Mouse (Mus musculus) left cerebral cortex, adult 6 months (tissue): ENCODE data around the gene Gm20890. TPM values are rescaled to one million over a fixed set of nuclear protein-coding genes. Genes with fewer than 3 reads are reported as not detected.

Experiments used
- long read RNA-seq, 2 experiments: library from polyadenylated mRNA; unstranded; transcript quantifications; one replicate each; pipeline ENCODE4 v2.0.0; 2019 to 2020
- polyA plus RNA-seq: library from polyadenylated mRNA; unstranded; fragments of <200 nt; fragmentation: Nextera tagmentation; gene quantifications from 2 replicates; pipeline ENCODE4 v1.2.3, GENCODE M21; 2021

Gm20890 gene
- polyA plus RNA-seq, result not detected in 2 replicates
- long read RNA-seq, experiment 1, result 0 reads
- long read RNA-seq, experiment 2, result 0 reads

GRCm38 (mm10) chrY:26776699-26777098 is at the start of gene Gm20890:
Gene Gm20890 (minus strand): TSS chrY:26776799.

